Mouse (Mus musculus): ENCODE data around the gene Tgfb1i1. TPM values are rescaled to one million over a fixed set of nuclear protein-coding genes. Genes with fewer than 3 reads are reported as not detected.
A peak's percentile ranks its signal among the peaks of the same experiment; 100 is the strongest.

The Tgfb1i1 gene
- total RNA-seq, 1 experiment: 10.5 TPM

DNA sequence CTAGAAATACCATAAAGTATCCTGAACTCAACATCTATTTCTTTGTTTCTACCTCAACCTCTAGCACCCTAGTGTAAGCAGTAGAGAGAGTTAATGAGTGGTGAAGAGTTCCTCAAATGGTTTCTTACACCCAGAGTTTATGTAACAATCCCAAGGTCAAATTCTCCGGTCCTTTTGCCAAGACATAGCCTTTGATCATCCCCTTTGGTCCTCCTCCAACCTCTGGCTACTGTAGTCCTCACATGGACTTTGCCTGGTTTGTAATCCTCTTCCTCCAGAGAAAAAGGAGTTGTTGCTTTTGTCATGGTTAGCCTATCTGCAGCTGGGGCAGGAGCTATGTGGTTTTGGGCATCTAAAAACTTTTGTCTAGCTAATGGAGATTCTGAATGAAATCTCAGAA lies 11.1 kb upstream of the Tgfb1i1 start:
- Histone ChIP-seq H3K4me1 (ENCODE audit: control insufficient read depth in 2 of 2, insufficient read depth in 2 of 2, low read length in 2 of 2, poor library complexity in 1 of 2) (peaks cover 0 to 2% of the 10 kb centered on the region in 2 experiments; a peak in 1 of 4 replicates), H3K9ac (ENCODE audit: insufficient read depth, low read depth, low read length, poor library complexity, severe bottlenecking) (no peak overlapping the region), H3K27ac (ENCODE audit: insufficient read depth, low read depth, low read length, poor library complexity, severe bottlenecking) (no peak overlapping the region), H3K9me3 (ENCODE audit: control insufficient read depth, insufficient read depth, low read depth, low read length) (no peaks in the 10 kb centered on the region), H3K4me3 (ENCODE audit: insufficient read depth in 1 of 2, low read depth in 1 of 2, low read length in 2 of 2, poor library complexity in 1 of 2, severe bottlenecking in 1 of 2) (no peak overlapping the region), H3K36me3 (ENCODE audit: control insufficient read depth, insufficient read depth, low read length, poor library complexity, severe bottlenecking) (peaks cover 5% of the 10 kb centered on the region; the same call in 1 of the 2 replicates)
- TF ChIP-seq ZC3H11A (IDR thresholded peaks at IDR 0.05; ENCODE audit: borderline replicate concordance, low read depth, low read length): no peak
- TF ChIP-seq HCFC1 (IDR thresholded peaks at IDR 0.05; ENCODE audit: borderline replicate concordance, insufficient read depth, low read length): no peak
- TF ChIP-seq CHD2 (IDR thresholded peaks at IDR 0.05; ENCODE audit: low read depth, low read length): no peak
- no peak for TF ChIP-seq ZNF384 (IDR thresholded peaks at IDR 0.05; ENCODE audit: low read depth, low read length)
- TF ChIP-seq MAFK (IDR thresholded peaks at IDR 0.05; ENCODE audit: insufficient read depth, low read depth, low read length): no peak
- DNase-seq (ENCODE audit: low read depth, low spot score): no peak
- in situ Hi-C loops (cut with MboI; ENCODE audit: low sequenced_read_pairs in 2 of 2, unreplicated experiment in 2 of 2): no loop called here

DNA sequence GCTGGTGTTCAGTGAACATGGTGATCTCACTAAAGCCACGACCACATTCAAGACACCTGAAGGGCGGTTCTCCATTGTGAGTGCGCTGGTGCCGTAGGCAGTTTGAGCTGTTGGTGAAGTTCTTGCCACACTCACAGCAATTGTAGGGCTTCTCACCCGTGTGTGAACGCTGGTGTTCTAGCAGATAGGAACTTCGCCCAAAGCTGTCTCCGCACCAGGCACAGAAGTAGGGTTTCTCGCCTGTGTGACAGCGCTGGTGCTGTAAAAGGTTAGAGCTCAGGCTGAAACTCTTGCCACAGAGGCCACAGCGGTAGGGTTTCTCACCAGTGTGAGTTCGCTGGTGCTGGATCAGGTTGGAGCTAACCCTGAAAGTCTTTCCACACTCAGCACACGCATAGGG lies 10.2 kb upstream of the Tgfb1i1 start:
- peak overlapping the region in 1 of 2 experiments; percentile 89; a peak in 3 of 4 replicates for H3K4me3 ChIP-seq (ENCODE audit: insufficient read depth in 1 of 2, low read depth in 1 of 2, low read length in 2 of 2, poor library complexity in 1 of 2, severe bottlenecking in 1 of 2)
- H3K4me1 ChIP-seq (ENCODE audit: control insufficient read depth in 2 of 2, insufficient read depth in 2 of 2, low read length in 2 of 2, poor library complexity in 1 of 2): peaks cover 0 to 2% of the 10 kb centered on the region in 2 experiments; a peak in 1 of 4 replicates
- TF ChIP-seq MAFK (IDR thresholded peaks at IDR 0.05; ENCODE audit: insufficient read depth, low read depth, low read length) (no peak), HCFC1 (IDR thresholded peaks at IDR 0.05; ENCODE audit: borderline replicate concordance, insufficient read depth, low read length) (no peak), CHD2 (IDR thresholded peaks at IDR 0.05; ENCODE audit: low read depth, low read length) (no peak), ZNF384 (IDR thresholded peaks at IDR 0.05; ENCODE audit: low read depth, low read length) (no peak), ZC3H11A (IDR thresholded peaks at IDR 0.05; ENCODE audit: borderline replicate concordance, low read depth, low read length) (no peak)
- no peak for DNase-seq (ENCODE audit: low read depth, low spot score)
- H3K9me3 ChIP-seq (ENCODE audit: control insufficient read depth, insufficient read depth, low read depth, low read length): no peaks in the 10 kb centered on the region
- in situ Hi-C loops (cut with MboI; ENCODE audit: low sequenced_read_pairs in 2 of 2, unreplicated experiment in 2 of 2): no loop called here
- peaks cover 8% of the 10 kb centered on the region; the same call in 1 of the 2 replicates for H3K36me3 ChIP-seq (ENCODE audit: control insufficient read depth, insufficient read depth, low read length, poor library complexity, severe bottlenecking)
- no peak overlapping the region for H3K27ac ChIP-seq (ENCODE audit: insufficient read depth, low read depth, low read length, poor library complexity, severe bottlenecking)
- H3K9ac ChIP-seq (ENCODE audit: insufficient read depth, low read depth, low read length, poor library complexity, severe bottlenecking): 0 out of 2 replicates have a peak overlapping the region, but pooled peaks have one; percentile 97

DNA sequence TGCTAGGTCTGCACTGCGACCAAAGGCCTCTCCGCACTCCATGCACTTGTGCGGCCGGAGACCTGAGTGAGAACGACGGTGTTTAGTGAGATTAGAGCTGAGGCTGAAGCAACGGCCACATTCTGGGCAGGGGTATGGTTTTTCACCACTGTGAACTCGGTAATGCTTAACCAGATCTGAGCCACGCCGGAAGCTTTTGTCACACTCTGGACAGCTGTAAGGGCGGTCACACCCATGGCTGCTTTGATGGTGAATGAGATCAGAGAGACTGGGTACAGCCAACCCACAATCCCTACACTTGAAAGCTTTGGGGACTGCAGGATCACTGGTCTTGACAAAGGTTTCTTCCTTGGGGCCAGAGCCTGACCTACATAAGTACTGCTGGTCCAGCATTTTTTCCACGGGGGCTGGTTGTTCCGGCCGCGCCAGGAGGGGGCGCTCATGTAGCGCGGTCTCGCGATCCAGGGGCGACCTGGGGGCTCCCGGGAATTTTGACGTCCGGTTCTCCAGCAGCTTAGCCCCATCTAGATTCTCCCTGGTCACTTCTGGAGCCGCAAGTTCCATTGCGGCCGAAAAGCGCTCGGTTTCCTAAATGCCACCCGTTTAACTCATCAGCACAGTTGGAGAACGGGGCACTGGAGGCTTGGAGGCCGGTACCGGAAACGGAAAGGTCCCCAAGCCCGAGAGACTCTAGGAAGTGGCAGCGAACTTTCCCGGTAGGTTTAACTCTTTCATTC lies 9.6 kb upstream of the Tgfb1i1 start, which contains the start of gene Armc5:
Gene Armc5, plus strand, starts transcription at position 487 of the 737 bp plus-strand sequence.
- Histone ChIP-seq H3K27ac (ENCODE audit: insufficient read depth, low read depth, low read length, poor library complexity, severe bottlenecking) (peak within 1 kb of the TSS; percentile 97), H3K4me1 (ENCODE audit: control insufficient read depth in 2 of 2, insufficient read depth in 2 of 2, low read length in 2 of 2, poor library complexity in 1 of 2) (peaks cover 0 to 2% of the 10 kb centered on the region in 2 experiments; a peak in 1 of 4 replicates), H3K4me3 (ENCODE audit: insufficient read depth in 1 of 2, low read depth in 1 of 2, low read length in 2 of 2, poor library complexity in 1 of 2, severe bottlenecking in 1 of 2) (peak within 1 kb of the TSS; percentile 88 to 89), H3K9ac (ENCODE audit: insufficient read depth, low read depth, low read length, poor library complexity, severe bottlenecking) (peak within 1 kb of the TSS; percentile 97), H3K9me3 (ENCODE audit: control insufficient read depth, insufficient read depth, low read depth, low read length) (no peaks in the 10 kb centered on the region), H3K36me3 (ENCODE audit: control insufficient read depth, insufficient read depth, low read length, poor library complexity, severe bottlenecking) (peaks cover 8% of the 10 kb centered on the region; the same call in 1 of the 2 replicates)
- in situ Hi-C loops (cut with MboI; ENCODE audit: low sequenced_read_pairs in 2 of 2, unreplicated experiment in 2 of 2): no loop called here
- peak; percentile 51 for DNase-seq (ENCODE audit: low read depth, low spot score)
- peak; percentile 84 for TF ChIP-seq MAFK (IDR thresholded peaks at IDR 0.05; ENCODE audit: insufficient read depth, low read depth, low read length)
- no peak for TF ChIP-seq ZNF384 (IDR thresholded peaks at IDR 0.05; ENCODE audit: low read depth, low read length)
- no peak; the same call in 1 of the 2 replicates for TF ChIP-seq HCFC1 (IDR thresholded peaks at IDR 0.05; ENCODE audit: borderline replicate concordance, insufficient read depth, low read length)
- no peak for TF ChIP-seq ZC3H11A (IDR thresholded peaks at IDR 0.05; ENCODE audit: borderline replicate concordance, low read depth, low read length)
- TF ChIP-seq CHD2 (IDR thresholded peaks at IDR 0.05; ENCODE audit: low read depth, low read length): no peak

- H3K4me3 ChIP-seq (ENCODE audit: insufficient read depth in 1 of 2, low read depth in 1 of 2, low read length in 2 of 2, poor library complexity in 1 of 2, severe bottlenecking in 1 of 2): peak overlapping the region; percentile 88 to 89
- in situ Hi-C loops (cut with MboI; ENCODE audit: low sequenced_read_pairs in 2 of 2, unreplicated experiment in 2 of 2): no loop called here
- peak overlapping the region; percentile 97 for H3K9ac ChIP-seq (ENCODE audit: insufficient read depth, low read depth, low read length, poor library complexity, severe bottlenecking)
- H3K27ac ChIP-seq (ENCODE audit: insufficient read depth, low read depth, low read length, poor library complexity, severe bottlenecking): peak overlapping the region; percentile 97
- no peaks in the 10 kb centered on the region for H3K9me3 ChIP-seq (ENCODE audit: control insufficient read depth, insufficient read depth, low read depth, low read length)
- peaks cover 0 to 2% of the 10 kb centered on the region in 2 experiments; a peak in 1 of 4 replicates for H3K4me1 ChIP-seq (ENCODE audit: control insufficient read depth in 2 of 2, insufficient read depth in 2 of 2, low read length in 2 of 2, poor library complexity in 1 of 2)
- peaks cover 13% of the 10 kb centered on the region; the same call in 1 of the 2 replicates for H3K36me3 ChIP-seq (ENCODE audit: control insufficient read depth, insufficient read depth, low read length, poor library complexity, severe bottlenecking)
- DNase-seq (ENCODE audit: low read depth, low spot score): no peak
- TF ChIP-seq CHD2 (IDR thresholded peaks at IDR 0.05; ENCODE audit: low read depth, low read length) (no peak), ZNF384 (IDR thresholded peaks at IDR 0.05; ENCODE audit: low read depth, low read length) (no peak), MAFK (IDR thresholded peaks at IDR 0.05; ENCODE audit: insufficient read depth, low read depth, low read length) (no peak), HCFC1 (IDR thresholded peaks at IDR 0.05; ENCODE audit: borderline replicate concordance, insufficient read depth, low read length) (no peak; the same call in 1 of the 2 replicates), ZC3H11A (IDR thresholded peaks at IDR 0.05; ENCODE audit: borderline replicate concordance, low read depth, low read length) (no peak)
These were observed 9.1 kb upstream of the Tgfb1i1 start for GRCm38 (mm10) chr7:128237593-128237926.

Measured in ES-E14 (cell line).